Mouse (Mus musculus) CD8-positive naive resting alpha-beta T cell, adult 57 days (primary cell): Measurements from ENCODE around the gene Arhgap25. TPM values are rescaled to one million over a fixed set of nuclear protein-coding genes. Genes with fewer than 3 reads are reported as not detected.

ENCODE experiments used
- total RNA-seq: library from RNA; stranded (reverse); gene quantifications from one replicate; pipeline ENCODE4 v1.2.4, GENCODE M21; 2023

Arhgap25 gene
- 78.8 TPM for total RNA-seq

GRCm38 (mm10) chr6:87532953-87533710 is at the start of gene Arhgap25:
Arhgap25 (minus strand) TSS chr6:87533259.

GRCm38 (mm10) chr6:87428487-87429044 is 104.5 kb downstream of the Arhgap25 start, which contains the start of gene Bmp10:
Bmp10 (plus strand) TSS chr6:87428994.

Other genes with a start within 250 kb of the Arhgap25 start
- not detected for gene Antxr1, start 197.4 kb downstream of the Arhgap25 start, total RNA-seq
- gene Gkn1, start 182.3 kb downstream of the Arhgap25 start, total RNA-seq: not detected
- not detected for gene Gkn2, start 159.9 kb downstream of the Arhgap25 start, total RNA-seq
- gene Gkn3, start 144.3 kb downstream of the Arhgap25 start, total RNA-seq: not detected
- not detected for gene Bmp10, start 104.3 kb downstream of the Arhgap25 start, total RNA-seq
- gene Prokr1, start 57.5 kb upstream of the Arhgap25 start, total RNA-seq: 0.24 TPM
- 3.7 TPM for gene Aplf, start 138.9 kb upstream of the Arhgap25 start, total RNA-seq
- not detected for gene Efcc1, start 197.6 kb upstream of the Arhgap25 start, total RNA-seq
- gene Gp9, start 244.8 kb upstream of the Arhgap25 start, total RNA-seq: not detected